Mouse (Mus musculus) CH12.LX (cell line): ENCODE measurements around the gene Sun1. TPM values are rescaled to one million over a fixed set of nuclear protein-coding genes. Genes with fewer than 3 reads are reported as not detected.

Experiments
- DNase-seq: peaks from one replicate; pipeline ENCODE4 v3.0.0-alpha.2; 2013; ENCODE audit errors: extremely low read depth
- H3K27ac ChIP-seq: 2 replicates; pipeline ENCODE4 v1.5.1; 2012; ENCODE audit warnings: low read depth, mild to moderate bottlenecking, control low read depth, moderate library complexity; ENCODE audit not compliant: insufficient read depth
- H3K27me3 ChIP-seq: replicated peaks from 2 replicates; pipeline ENCODE3; 2012; ENCODE audit warnings: inconsistent platforms
- H3K36me3 ChIP-seq, 2 experiments: replicated peaks in 1 of 2; 2 replicates each; pipeline versions ENCODE3 to v1.6.1; 2012; ENCODE audit warnings: inconsistent platforms in 1 of 2, low read length in 1 of 2, mild to moderate bottlenecking in 1 of 2, mixed read lengths in 1 of 2, moderate library complexity in 1 of 2; ENCODE audit not compliant: control insufficient read depth in 1 of 2, insufficient read depth in 1 of 2
- H3K4me1 ChIP-seq, 2 experiments: 2 replicates each; pipeline ENCODE4 v1.6.1; 2012; ENCODE audit warnings: inconsistent platforms in 1 of 2, moderate library complexity in 1 of 2; ENCODE audit not compliant: insufficient read depth in 2 of 2, control insufficient read depth in 1 of 2
- H3K4me2 ChIP-seq: 2 replicates; pipeline ENCODE4 v1.6.1; 2012; ENCODE audit warnings: low read depth, mild to moderate bottlenecking, control low read depth; ENCODE audit not compliant: poor library complexity, insufficient read depth, severe bottlenecking
- H3K4me3 ChIP-seq, 3 experiments: fragments of 150-350 bp in 1 of 3; sonication (generic) in 1 of 3; replicated peaks in 1 of 3; 2 replicates each; pipeline versions ENCODE3 to v1.5.1; 2011 to 2012; ENCODE audit warnings: low read depth in 2 of 3, low read length in 2 of 3, mild to moderate bottlenecking in 2 of 3, moderate library complexity in 2 of 3, control low read depth in 1 of 3, improper control_type of control experiment in 1 of 3, inconsistent platforms in 1 of 3, mixed read lengths in 1 of 3; ENCODE audit not compliant: poor library complexity in 1 of 3
- H3K79me2 ChIP-seq: replicated peaks from 2 replicates; pipeline ENCODE4 v1.6.1; 2012; ENCODE audit warnings: mild to moderate bottlenecking, moderate library complexity; ENCODE audit not compliant: control insufficient read depth, poor library complexity, insufficient read depth, severe bottlenecking; ENCODE audit errors: extremely low read depth
- H3K9ac ChIP-seq: 2 replicates; pipeline ENCODE4 v1.6.1; 2012; ENCODE audit warnings: low read depth, mild to moderate bottlenecking, control low read depth, moderate library complexity; ENCODE audit not compliant: insufficient read depth
- H3K9me3 ChIP-seq: replicated peaks from 2 replicates; pipeline ENCODE3; 2012; ENCODE audit warnings: low read length, inconsistent platforms, mixed read lengths
- BHLHE40 ChIP-seq: IDR thresholded peaks from 2 replicates; pipeline ENCODE4 v1.6.1; 2011; ENCODE audit warnings: mild to moderate bottlenecking, low read depth, low read length, improper control_type of control experiment
- CHD2 ChIP-seq: IDR thresholded peaks from 2 replicates; pipeline ENCODE4 v1.6.1; 2011; ENCODE audit warnings: low read length, improper control_type of control experiment
- CTCF ChIP-seq, 2 experiments: IDR thresholded peaks in 1 of 2; conservative IDR thresholded peaks in 1 of 2; 2 replicates each; pipeline ENCODE4 v1.5.1; 2011 to 2012; ENCODE audit warnings: low read depth in 2 of 2, low read length in 2 of 2, improper control_type of control experiment in 1 of 2, inconsistent platforms in 1 of 2, mild to moderate bottlenecking in 1 of 2, moderate library complexity in 1 of 2
- ELF1 ChIP-seq: IDR thresholded peaks from 2 replicates; pipeline ENCODE4 v1.6.1; 2014; ENCODE audit warnings: low read depth, mild to moderate bottlenecking, inconsistent platforms, low read length, improper control_type of control experiment
- EP300 ChIP-seq: IDR thresholded peaks from 2 replicates; pipeline ENCODE4 v1.6.1; 2011; ENCODE audit warnings: low read length, improper control_type of control experiment
- HCFC1 ChIP-seq: IDR thresholded peaks from 2 replicates; pipeline ENCODE4 v1.6.1; 2012; ENCODE audit warnings: low read depth, mild to moderate bottlenecking, inconsistent platforms, low read length, improper control_type of control experiment
- JUN ChIP-seq: IDR thresholded peaks from 2 replicates; pipeline ENCODE4 v1.6.1; 2011; ENCODE audit warnings: low read depth, mild to moderate bottlenecking, low read length, improper control_type of control experiment, moderate library complexity; ENCODE audit not compliant: insufficient read depth
- JUND ChIP-seq: conservative IDR thresholded peaks from 2 replicates; pipeline ENCODE4 v1.6.1; 2011; ENCODE audit warnings: low read depth, low read length, improper control_type of control experiment
- MAFK ChIP-seq: IDR thresholded peaks from 2 replicates; pipeline ENCODE4 v1.6.1; 2011; ENCODE audit warnings: low read length, improper control_type of control experiment; ENCODE audit not compliant: insufficient replicate concordance
- MAX ChIP-seq: IDR thresholded peaks from 2 replicates; pipeline ENCODE4 v1.6.1; 2011; ENCODE audit warnings: low read length, improper control_type of control experiment
- MAZ ChIP-seq: IDR thresholded peaks from 2 replicates; pipeline ENCODE4 v1.6.1; 2012; ENCODE audit warnings: low read depth, mild to moderate bottlenecking, inconsistent platforms, low read length, improper control_type of control experiment, moderate library complexity
- MXI1 ChIP-seq: IDR thresholded peaks from 2 replicates; pipeline ENCODE4 v1.6.1; 2011; ENCODE audit warnings: mild to moderate bottlenecking, low read depth, low read length, improper control_type of control experiment
- MYC ChIP-seq: IDR thresholded peaks from 2 replicates; pipeline ENCODE4 v1.6.1; 2011; ENCODE audit warnings: low read depth, mild to moderate bottlenecking, improper control_type of control experiment, low read length
- NELFE ChIP-seq: IDR thresholded peaks from 2 replicates; pipeline ENCODE4 v1.6.1; 2011; ENCODE audit warnings: low read depth, low read length, improper control_type of control experiment
- PAX5 ChIP-seq: IDR thresholded peaks from 2 replicates; pipeline ENCODE4 v1.6.1; 2012; ENCODE audit warnings: low read length, inconsistent platforms, mixed read lengths
- POLR2A ChIP-seq: IDR thresholded peaks from 2 replicates; pipeline ENCODE4 v1.6.1; 2011; ENCODE audit warnings: low read depth, mild to moderate bottlenecking, improper control_type of control experiment, low read length
- POLR2AphosphoS2 ChIP-seq: IDR thresholded peaks from 2 replicates; pipeline ENCODE4 v1.6.1; 2011; ENCODE audit warnings: low read depth, low read length, improper control_type of control experiment
- RAD21 ChIP-seq: IDR thresholded peaks from 2 replicates; pipeline ENCODE4 v1.6.1; 2011; ENCODE audit warnings: low read depth, mild to moderate bottlenecking, low read length, improper control_type of control experiment, moderate library complexity
- SMC3 ChIP-seq: IDR thresholded peaks from 2 replicates; pipeline ENCODE4 v1.6.1; 2011; ENCODE audit warnings: low read depth, low read length, improper control_type of control experiment
- TBP ChIP-seq: conservative IDR thresholded peaks from 2 replicates; pipeline ENCODE4 v1.6.1; 2011; ENCODE audit warnings: low read depth, low read length, improper control_type of control experiment
- ZKSCAN1 ChIP-seq: IDR thresholded peaks from 2 replicates; pipeline ENCODE4 v1.6.1; 2012; ENCODE audit warnings: low read depth, inconsistent platforms, low read length, improper control_type of control experiment, borderline replicate concordance
- ZNF384 ChIP-seq: IDR thresholded peaks from 2 replicates; pipeline ENCODE4 v1.6.1; 2012; ENCODE audit warnings: low read depth, low read length, improper control_type of control experiment, inconsistent platforms
- dilution Hi-C: fragments of 300-500 bp; cut with MboI; formaldehyde crosslinking; loops from 2 replicates; pipeline ENCODE4 v1.14.3; 2020; ENCODE audit warnings: low sequenced_read_pairs; ENCODE audit not compliant: extremely low pct_unique_long_range_greater_than_20kb, extremely low pct_ligation_motif_present
- in situ Hi-C: fragments of 300-500 bp; cut with MboI; formaldehyde crosslinking; loops from 3 replicates; pipeline ENCODE4 v1.14.3; 2019; ENCODE audit warnings: low sequenced_read_pairs, low pct_ligation_motif_present, low pct_unique_long_range_greater_than_20kb, mixed read lengths
- polyA plus RNA-seq: library from polyadenylated mRNA; unstranded; fragments of >175 nt; gene quantifications from 2 replicates; pipeline ENCODE4 v1.2.1, GENCODE M21; 2012; ENCODE audit warnings: low read depth; ENCODE audit not compliant: insufficient read length
- total RNA-seq, 2 experiments: library from RNA; depleted of rRNA; stranded (reverse); fragments of 300-350 nt in 1 of 2; fragments of >200 nt in 1 of 2; gene quantifications; 2 replicates each; pipeline ENCODE4 v1.2.3; 2012 to 2014

The Sun1 gene
- total and polyA plus RNA-seq, 3 experiments = 10.1 to 18.5 (median 12.9) TPM

GRCm38 (mm10) chr5:139211737-139212385 is 11.4 kb downstream of the Sun1 start:
- no peak for TF ChIP-seq MAFK
- no peak for TF ChIP-seq JUND
- TF ChIP-seq POLR2AphosphoS2 = no peak
- TF ChIP-seq RAD21 = no peak
- TF ChIP-seq HCFC1 = no peak
- no peak for TF ChIP-seq SMC3
- no peak for TF ChIP-seq NELFE
- TF ChIP-seq CHD2 = no peak
- TF ChIP-seq MAZ = no peak
- TF ChIP-seq ZNF384 = no peak
- no peak for TF ChIP-seq MXI1
- TF ChIP-seq ELF1 = no peak
- TF ChIP-seq POLR2A = no peak
- TF ChIP-seq BHLHE40 = no peak
- no peak for TF ChIP-seq CTCF (conservative IDR thresholded peaks at IDR 0.05 in 1 of 2, IDR thresholded peaks at IDR 0.05 in 1 of 2; ENCODE audit: low read depth in 2 of 2, low read length in 2 of 2)
- no peak for TF ChIP-seq JUN
- TF ChIP-seq ZKSCAN1 = no peak
- no peaks in the 10 kb centered on the region; the same call in 1 of the 2 replicates for H3K79me2 ChIP-seq
- no peak for DNase-seq
- H3K9me3 ChIP-seq = no peaks in the 10 kb centered on the region
- H3K4me2 ChIP-seq = no peak overlapping the region
- dilution Hi-C loops (no loop called here), in situ Hi-C loops (no loop called here)
- H3K36me3 ChIP-seq = peaks cover 12 to 61% of the 10 kb centered on the region in 2 experiments
- no peaks in the 10 kb centered on the region for H3K27me3 ChIP-seq
- peaks cover 0 to 2% of the 10 kb centered on the region in 2 experiments; a peak in 1 of 4 replicates for H3K4me1 ChIP-seq
- H3K9ac ChIP-seq = no peak overlapping the region
- no peak overlapping the region for H3K4me3 ChIP-seq
- no peak overlapping the region for H3K27ac ChIP-seq

- no peaks in the 10 kb centered on the region for H3K9me3 ChIP-seq
- H3K27ac ChIP-seq = no peak overlapping the region
- H3K9ac ChIP-seq = no peak overlapping the region
- H3K27me3 ChIP-seq = no peaks in the 10 kb centered on the region
- in situ Hi-C loops (no loop called here), dilution Hi-C loops (no loop called here)
- TF ChIP-seq POLR2AphosphoS2 (no peak), MXI1 (no peak), PAX5 (no peak), ELF1 (no peak), POLR2A (no peak), MYC (no peak), MAZ (no peak), TBP (no peak), HCFC1 (no peak), EP300 (no peak), MAX (no peak)
- no peaks in the 10 kb centered on the region for H3K4me1 ChIP-seq
- H3K36me3 ChIP-seq = peaks cover 12 to 52% of the 10 kb centered on the region in 2 experiments
- no peak overlapping the region for H3K4me2 ChIP-seq
- no peaks in the 10 kb centered on the region; the same call in 1 of the 2 replicates for H3K79me2 ChIP-seq
- H3K4me3 ChIP-seq = no peak overlapping the region
- DNase-seq = no peak
Measured at GRCm38 (mm10) chr5:139214298-139214697, 13.9 kb downstream of the Sun1 start.
